Comparison of ENCODE assay signal across 9 mouse cellular contexts in the genomic region with DNA sequence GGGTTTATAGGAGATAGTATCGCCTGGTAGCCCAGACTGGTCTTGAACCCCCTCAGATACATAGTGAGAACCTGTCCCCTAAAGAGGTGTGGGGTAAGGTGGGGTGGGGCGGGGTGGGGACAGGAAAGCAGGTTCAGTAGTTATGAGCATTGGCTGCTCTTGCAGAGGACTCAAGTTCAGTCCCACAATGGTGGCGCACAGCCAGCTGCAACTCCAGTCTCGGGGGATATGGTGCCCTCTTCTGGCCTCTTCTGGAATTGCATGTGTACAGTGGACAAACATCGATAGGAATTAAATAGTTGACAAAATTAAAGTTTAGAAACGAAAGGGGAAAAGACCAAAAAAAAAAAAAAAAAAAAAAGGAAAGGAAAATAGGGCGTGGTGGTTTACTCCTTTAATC. TPM values are rescaled to one million over a fixed set of nuclear protein-coding genes. Genes with fewer than 3 reads are reported as not detected.
DNase-seq lines count a peak whose midpoint lies in the region; ATAC-seq and TF ChIP-seq lines count a peak whose summit lies in the region.
"Had no signal": no experiment of that assay in that cellular context is flagged by ENCODE, and none has a peak within 500 bp of the region (broad histone marks: within the 10 kb centered on the region; RNA-seq: fewer than 3 reads in every experiment).

No protein-coding gene starts in this region.

- DNase-seq in CH12.LX (ENCODE audit: extremely low read depth): peak; percentile 63
- peak; percentile 90 for DNase-seq in NIH3T3 (ENCODE audit: low read depth)
- DNase-seq in cerebellum, postnatal 10 days: peak; percentile 89 to 93
- peak; percentile 91 for DNase-seq in gastrocnemius, postnatal 10 days
- peak; percentile 87 for DNase-seq in layer of hippocampus, adult 9-10 months (ENCODE audit: low spot score)
- DNase-seq in lung, postnatal 25 days (ENCODE audit: low spot score): peak; percentile 82
- DNase-seq in spleen, adult 18-20 months: peak; percentile 50 to 78

- 0 out of 4 replicates have a peak, but pooled peaks cover 0 to 3% of the 10 kb centered on the region in 2 experiments for H3K4me1 ChIP-seq in CH12.LX (ENCODE audit: control insufficient read depth in 1 of 2, insufficient read depth in 2 of 2)

- H3K4me2 ChIP-seq in CH12.LX (ENCODE audit: insufficient read depth, low read depth, poor library complexity, severe bottlenecking): no peak overlapping the region

- H3K27me3 ChIP-seq in CH12.LX (replicated peaks): peaks cover 2% of the 10 kb centered on the region
- H3K27me3 ChIP-seq: limb, embryonic 13.5 days had no signal

- H3K36me3 ChIP-seq in CH12.LX (replicated peaks in 1 of 2; ENCODE audit: control insufficient read depth in 1 of 2, insufficient read depth in 1 of 2, low read length in 1 of 2): no peaks in the 10 kb centered on the region
- H3K36me3 ChIP-seq: limb, embryonic 13.5 days had no signal

- TF ChIP-seq CTCF in CH12.LX (conservative IDR thresholded peaks at IDR 0.05 in 1 of 2, IDR thresholded peaks at IDR 0.05 in 1 of 2; ENCODE audit: low read depth in 2 of 2, low read length in 2 of 2): peak; percentile 77 to 84

- H3K9me3 ChIP-seq in CH12.LX (replicated peaks; ENCODE audit: low read length): peaks cover 7% of the 10 kb centered on the region
- H3K9me3 ChIP-seq: limb, embryonic 13.5 days had no signal

- in situ Hi-C loops in CH12.LX (cut with MboI; ENCODE audit: low pct_ligation_motif_present, low pct_unique_long_range_greater_than_20kb, low sequenced_read_pairs): no loop called here

- peak; percentile 67 for TF ChIP-seq RAD21 in CH12.LX (IDR thresholded peaks at IDR 0.05; ENCODE audit: low read depth, low read length)

- no peak overlapping the region for H3K4me3 ChIP-seq in CH12.LX (replicated peaks in 1 of 3; ENCODE audit: low read depth in 2 of 3, low read length in 2 of 3, poor library complexity in 1 of 3)
- H3K4me3 ChIP-seq: limb, embryonic 13.5 days had no signal

- dilution Hi-C loops in CH12.LX (cut with MboI; ENCODE audit: extremely low pct_ligation_motif_present, extremely low pct_unique_long_range_greater_than_20kb, low sequenced_read_pairs): no loop called here

- ATAC-seq in inflammation-experienced regulatory T-cells, adult 6 months: no peak

- no peak overlapping the region for H3K9ac ChIP-seq in CH12.LX (ENCODE audit: insufficient read depth, low read depth)
- H3K9ac ChIP-seq: limb, embryonic 13.5 days had no signal

- no peak for TF ChIP-seq EP300 in CH12.LX (IDR thresholded peaks at IDR 0.05; ENCODE audit: low read length)

- H3K27ac ChIP-seq in CH12.LX (ENCODE audit: insufficient read depth, low read depth): no peak overlapping the region

- no peaks in the 10 kb centered on the region for H3K79me2 ChIP-seq in CH12.LX (replicated peaks; ENCODE audit: control insufficient read depth, extremely low read depth, insufficient read depth, poor library complexity, severe bottlenecking)

- no peak for TF ChIP-seq POLR2A in CH12.LX (IDR thresholded peaks at IDR 0.05; ENCODE audit: low read depth, low read length)

TF ChIP-seq in CH12.LX, 34 proteins besides CTCF, POLR2A, EP300 and RAD21:
- TF ChIP-seq SMC3 (IDR thresholded peaks at IDR 0.05; ENCODE audit: low read depth, low read length) (peak; percentile 37; the same call in 1 of the 2 replicates), CHD1 (IDR thresholded peaks at IDR 0.05; ENCODE audit: low read depth, low read length) (no peak), POLR2AphosphoS2 (IDR thresholded peaks at IDR 0.05; ENCODE audit: low read depth, low read length) (no peak)

RNA-seq across cellular contexts. Expression of a gene that starts 10.4 kb away (rescaled TPM):
- total RNA-seq in CH12.LX (2012; rRNA removed) (61.2 and 68.4 TPM in 2 replicates), CH12.LX (2014; rRNA removed) (50.0 TPM in 2 replicates)
- polyA plus RNA-seq in CH12.LX (2012; ENCODE audit: insufficient read length, low read depth): 127 and 129 TPM in 2 replicates
- total RNA-seq in gastrocnemius, postnatal 10 days (2021): 1 to 10 TPM; 8.6 to 9.1 TPM
- 10 to 100 TPM in 2 of 3 experiments, 1 to 10 TPM in 1; 9.6 to 54.3 (median 13.6) TPM for polyA plus RNA-seq in inflammation-experienced regulatory T-cells, adult 6 months (2017; shearing (Covaris generic))

RNA-seq across cellular contexts. Expression of a gene that starts 47.9 kb away (rescaled TPM):
- total RNA-seq in CH12.LX (2012; rRNA removed): 0.85 and 1.7 TPM in 2 replicates
- total RNA-seq in CH12.LX (2014; rRNA removed): not detected in 2 replicates
- polyA plus RNA-seq in CH12.LX (2012; ENCODE audit: insufficient read length, low read depth): 0.36 TPM in 1 of 2 replicates, not detected in the other
- 1 to 10 TPM in 1 of 2 experiments, under 1 TPM in 1; 0.65 to 1.3 TPM for total RNA-seq in gastrocnemius, postnatal 10 days (2021)
- polyA plus RNA-seq in inflammation-experienced regulatory T-cells, adult 6 months (2017; shearing (Covaris generic)): 1 to 10 TPM in 1 of 3 experiments, not detected in 2; 1.6 TPM

Comparison
In these comparisons a context has a peak if more than half of its experiments do, and no peak if none do; other contexts are left out.
1. RNA of a gene that starts 10.4 kb away (total RNA-seq): 50.0 to 68.4 TPM in CH12.LX; 8.6 to 9.1 TPM in gastrocnemius, postnatal 10 days; every median in the first group is over 4 times any median in the second.
2. Peak in every context shown above with its lines, with median percentiles within 50 percentile points of each other: DNase-seq.